Mouse (Mus musculus) liver, embryonic 15.5 days (tissue): ENCODE data around the gene Med12l. TPM values are rescaled to one million over a fixed set of nuclear protein-coding genes. Genes with fewer than 3 reads are reported as not detected.

ENCODE experiments used
- ATAC-seq: fragments of 200-750 bp; cut with Nextera tagmentation; 2 replicates; pipeline ENCODE4 v1.8.0; 2017; ENCODE audit warnings: moderate number of reproducible peaks, mild to moderate bottlenecking, moderate library complexity; ENCODE audit not compliant: insufficient read depth
- H3K27ac ChIP-seq: fragments of 300-500 bp; sonication (generic); replicated peaks from 2 replicates; pipeline ENCODE4 v1.5.1; 2015; ENCODE audit warnings: mild to moderate bottlenecking, inconsistent platforms
- H3K27me3 ChIP-seq: fragments of 300-500 bp; sonication (generic); 2 replicates; pipeline ENCODE4 v1.6.1; 2015; ENCODE audit warnings: mild to moderate bottlenecking, inconsistent platforms
- H3K36me3 ChIP-seq: fragments of 300-500 bp; sonication (generic); replicated peaks from 2 replicates; pipeline ENCODE4 v1.6.1; 2015; ENCODE audit warnings: moderate library complexity, mild to moderate bottlenecking, inconsistent platforms
- H3K4me1 ChIP-seq: fragments of 300-500 bp; sonication (generic); replicated peaks from 2 replicates; pipeline ENCODE4 v1.6.1; 2015; ENCODE audit warnings: inconsistent platforms
- H3K4me2 ChIP-seq: fragments of 300-500 bp; sonication (generic); 2 replicates; pipeline ENCODE4 v1.6.1; 2015; ENCODE audit warnings: moderate library complexity, mild to moderate bottlenecking, inconsistent platforms
- H3K4me3 ChIP-seq: fragments of 300-500 bp; sonication (generic); replicated peaks from 2 replicates; pipeline ENCODE4 v1.5.1; 2015; ENCODE audit warnings: mild to moderate bottlenecking, inconsistent platforms
- H3K9ac ChIP-seq: fragments of 300-500 bp; sonication (generic); 2 replicates; pipeline ENCODE4 v1.6.1; 2015; ENCODE audit warnings: moderate library complexity, mild to moderate bottlenecking, inconsistent platforms
- H3K9me3 ChIP-seq: fragments of 300-500 bp; sonication (generic); replicated peaks from 2 replicates; pipeline ENCODE4 v1.6.1; 2016; ENCODE audit warnings: inconsistent platforms
- WGBS: fragments of 180-500 bp; shearing (Covaris S2); methylation state at CpG from one replicate; pipeline ENCODE4 v1.1.7; 2015; ENCODE audit warnings: mixed read lengths; ENCODE audit not compliant: insufficient replicate concordance; 5-methylcytosine and 5-hydroxymethylcytosine counted together
- polyA plus RNA-seq: library from polyadenylated mRNA; unstranded; fragments of >200 nt; fragmentation: Nextera tagmentation; extraction: Ambion mirVana; gene quantifications from 2 replicates; pipeline ENCODE4 v1.2.1, GENCODE M21; 2015

Med12l gene
- polyA plus RNA-seq, 1 experiment from 2014 or later: 0.46 TPM

DNA sequence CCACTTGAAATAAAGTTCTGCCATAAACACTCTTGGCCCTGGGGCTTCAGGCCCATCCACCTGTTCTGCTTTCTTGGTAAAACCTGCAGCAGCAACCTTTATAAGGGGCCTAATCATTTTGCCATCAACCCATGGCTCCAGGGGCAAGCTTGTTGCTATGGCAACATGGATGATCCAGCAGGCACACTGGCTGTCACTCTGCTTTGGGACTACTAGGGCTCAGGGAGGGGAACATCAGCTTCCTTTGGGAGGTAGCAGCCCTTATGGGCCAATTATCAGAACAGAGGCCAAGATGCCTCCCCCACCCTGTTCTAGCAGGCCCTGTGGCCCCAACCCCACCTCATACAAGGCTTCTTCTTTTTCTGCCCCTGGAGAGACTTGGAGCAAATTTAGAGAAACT lies 13.5 kb upstream of the Med12l start:
- Histone ChIP-seq H3K36me3 (no peaks in the 10 kb centered on the region), H3K4me3 (no peak overlapping the region), H3K27ac (no peak overlapping the region), H3K4me2 (no peak overlapping the region), H3K4me1 (no peaks in the 10 kb centered on the region), H3K27me3 (no peaks in the 10 kb centered on the region), H3K9ac (no peak overlapping the region), H3K9me3 (no peaks in the 10 kb centered on the region)
- ATAC-seq: no peak

- no peak overlapping the region for H3K27ac ChIP-seq
- H3K9ac ChIP-seq: no peak overlapping the region
- no peaks in the 10 kb centered on the region for H3K36me3 ChIP-seq
- H3K4me3 ChIP-seq: no peak overlapping the region
- H3K27me3 ChIP-seq: no peaks in the 10 kb centered on the region
- no peak overlapping the region for H3K4me2 ChIP-seq
- H3K4me1 ChIP-seq: no peaks in the 10 kb centered on the region
- 67% methylated on average over 3 of the region's 3 CpGs for WGBS
- no peaks in the 10 kb centered on the region for H3K9me3 ChIP-seq
- no peak for ATAC-seq
Measured at GRCm38 (mm10) chr3:58993619-58994018, 12.0 kb upstream of the Med12l start.

DNA sequence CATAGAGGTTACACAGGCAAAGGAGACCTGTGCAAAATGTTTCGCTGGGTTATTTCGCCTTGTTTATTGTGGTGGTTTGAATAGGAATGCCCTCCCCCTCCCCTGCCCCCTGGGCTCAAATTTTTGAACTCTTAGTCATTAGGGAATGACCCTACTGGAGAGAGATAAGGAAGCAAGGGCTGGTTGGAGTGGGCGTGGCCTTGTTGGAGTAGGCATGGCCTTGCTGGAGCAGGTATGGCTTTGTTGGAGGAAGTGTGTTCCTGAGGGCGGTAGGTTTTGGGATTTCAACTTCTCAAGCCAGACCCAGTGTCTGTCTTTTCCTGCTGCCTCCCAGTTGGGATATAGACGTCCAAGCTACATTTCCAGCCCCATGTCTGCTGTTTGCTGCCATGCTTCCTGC lies 1.9 kb upstream of the Med12l start:
- WGBS: 66% methylated on average over 5 of the region's 5 CpGs
- H3K27ac ChIP-seq: no peak overlapping the region
- H3K9ac ChIP-seq: no peak overlapping the region
- H3K9me3 ChIP-seq: no peaks in the 10 kb centered on the region
- no peak overlapping the region for H3K4me3 ChIP-seq
- ATAC-seq: no peak
- H3K36me3 ChIP-seq: no peaks in the 10 kb centered on the region
- peaks cover 57% of the 10 kb centered on the region for H3K27me3 ChIP-seq
- H3K4me1 ChIP-seq: peaks cover 17% of the 10 kb centered on the region
- H3K4me2 ChIP-seq: no peak overlapping the region

DNA sequence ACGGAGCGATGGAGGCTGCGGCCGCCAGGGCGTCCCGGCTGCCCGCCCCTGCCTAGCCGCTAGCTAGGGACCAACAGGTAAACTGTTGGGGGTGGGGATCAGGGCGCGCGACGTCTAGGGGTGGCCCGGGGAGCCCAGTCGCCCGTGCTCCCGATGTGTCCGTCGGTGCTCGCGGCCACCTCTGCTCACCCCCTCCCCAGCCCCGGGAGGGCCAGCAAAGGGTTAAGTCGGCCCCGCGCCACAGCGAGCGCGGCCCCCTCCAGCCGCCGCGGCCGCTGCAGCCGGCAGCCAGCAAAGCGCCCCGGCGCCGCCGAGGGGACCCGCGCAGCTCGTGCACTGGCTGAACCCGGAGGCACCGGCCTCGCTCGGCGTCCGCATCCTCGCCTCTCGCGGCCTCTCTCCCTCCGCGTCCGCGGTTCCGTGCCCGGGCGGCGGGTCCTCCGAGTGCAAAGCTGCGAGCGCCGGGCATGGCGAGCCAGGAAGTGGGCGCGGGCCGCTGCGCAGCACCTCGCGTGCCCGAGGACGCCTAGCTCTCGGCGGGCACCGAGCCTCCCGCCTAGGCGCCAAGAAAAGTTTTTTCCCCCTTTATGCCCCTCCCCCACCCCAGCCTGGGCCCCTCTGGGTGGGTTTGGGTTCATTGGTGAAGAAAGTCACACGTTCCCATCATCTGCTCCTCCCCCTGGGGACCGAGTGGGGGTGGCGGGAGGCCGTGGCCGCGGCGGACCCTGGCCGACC lies 538 bp downstream of the Med12l start:
- Histone ChIP-seq H3K27ac (peak overlapping the region; percentile 33; the same call in 1 of the 2 replicates), H3K4me1 (peaks cover 17% of the 10 kb centered on the region), H3K27me3 (peaks cover 73% of the 10 kb centered on the region), H3K4me3 (peak overlapping the region; percentile 56), H3K4me2 (peak overlapping the region; percentile 72), H3K9me3 (no peaks in the 10 kb centered on the region), H3K9ac (no peak overlapping the region; the same call in 1 of the 2 replicates), H3K36me3 (no peaks in the 10 kb centered on the region)
- ATAC-seq: peak; percentile 62
- under 1% methylated on average over 79 of the region's 83 CpGs for WGBS

DNA sequence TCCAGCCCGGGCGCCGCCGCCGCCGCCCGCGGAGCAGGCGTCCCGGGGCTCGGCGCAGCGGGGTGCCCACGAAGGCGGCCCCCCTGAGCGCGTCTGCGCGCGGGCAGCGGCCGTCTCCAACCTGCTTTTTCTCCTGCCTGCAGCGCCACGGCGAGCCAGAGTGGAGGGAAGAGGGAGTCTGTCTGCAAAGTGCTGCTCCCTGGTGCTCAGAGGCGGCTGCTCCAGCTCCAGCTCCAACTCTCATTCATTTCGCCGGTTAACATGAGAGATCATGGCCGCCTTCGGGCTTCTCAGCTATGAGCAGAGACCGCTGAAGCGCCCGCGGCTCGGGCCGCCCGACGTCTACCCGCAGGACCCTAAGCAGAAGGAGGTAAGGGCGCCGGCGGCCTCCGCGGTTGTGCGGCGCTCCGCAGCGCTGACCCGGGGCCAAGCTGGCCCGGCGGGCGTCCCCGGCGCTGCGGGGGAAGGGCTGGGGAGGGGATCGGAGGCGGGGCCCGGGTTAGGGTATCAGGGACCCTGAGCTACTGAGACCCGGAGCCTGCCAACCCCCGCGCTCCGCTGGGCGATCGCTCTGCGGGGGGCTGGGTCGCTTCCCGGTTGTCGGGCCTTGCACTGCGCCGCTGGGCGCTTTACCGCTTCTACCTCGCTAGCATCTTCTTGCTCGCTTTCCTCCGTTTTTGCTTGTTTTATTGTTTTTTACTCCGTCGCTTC lies 1.3 kb downstream of the Med12l start:
- H3K27ac ChIP-seq: no peak overlapping the region

DNA sequence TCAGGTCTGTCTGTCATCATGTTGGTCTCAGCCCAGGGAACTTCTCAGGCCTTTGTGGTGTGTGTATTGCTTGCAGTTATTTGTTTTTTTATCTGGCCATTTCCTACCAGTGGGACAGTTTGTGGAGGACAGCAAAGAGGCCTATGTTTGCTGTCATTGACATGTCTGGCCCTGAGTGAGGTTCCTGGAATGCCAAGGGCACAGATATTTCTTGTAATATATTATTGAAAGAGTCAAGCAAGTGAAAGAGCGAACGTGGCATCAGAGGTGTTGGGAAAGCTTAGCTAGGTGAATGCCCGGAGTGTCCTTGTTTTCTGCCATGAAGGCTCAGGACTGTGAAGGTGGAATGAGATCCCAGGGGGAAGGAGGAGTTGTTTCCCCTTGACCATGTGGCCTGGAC lies 4.7 kb downstream of the Med12l start:
- 74% methylated on average over 3 of the region's 3 CpGs for WGBS
- ATAC-seq: no peak
- Histone ChIP-seq H3K36me3 (no peaks in the 10 kb centered on the region), H3K4me2 (no peak overlapping the region), H3K9ac (no peak overlapping the region), H3K27ac (no peak overlapping the region), H3K4me1 (peaks cover 16% of the 10 kb centered on the region), H3K4me3 (no peak overlapping the region), H3K9me3 (no peaks in the 10 kb centered on the region), H3K27me3 (peaks cover 50% of the 10 kb centered on the region)

More for the DNA sequence above, 1.3 kb downstream of the Med12l start:
- Histone ChIP-seq H3K36me3 (no peaks in the 10 kb centered on the region), H3K9ac (peak overlapping the region; percentile 21), H3K9me3 (no peaks in the 10 kb centered on the region), H3K4me1 (peaks cover 17% of the 10 kb centered on the region), H3K4me3 (peak overlapping the region; percentile 56), H3K27me3 (peaks cover 73% of the 10 kb centered on the region), H3K4me2 (peak overlapping the region; percentile 72)
- ATAC-seq: peak; percentile 28; the same call in 1 of the 2 replicates
- WGBS: under 1% methylated on average over 75 of the region's 77 CpGs

DNA sequence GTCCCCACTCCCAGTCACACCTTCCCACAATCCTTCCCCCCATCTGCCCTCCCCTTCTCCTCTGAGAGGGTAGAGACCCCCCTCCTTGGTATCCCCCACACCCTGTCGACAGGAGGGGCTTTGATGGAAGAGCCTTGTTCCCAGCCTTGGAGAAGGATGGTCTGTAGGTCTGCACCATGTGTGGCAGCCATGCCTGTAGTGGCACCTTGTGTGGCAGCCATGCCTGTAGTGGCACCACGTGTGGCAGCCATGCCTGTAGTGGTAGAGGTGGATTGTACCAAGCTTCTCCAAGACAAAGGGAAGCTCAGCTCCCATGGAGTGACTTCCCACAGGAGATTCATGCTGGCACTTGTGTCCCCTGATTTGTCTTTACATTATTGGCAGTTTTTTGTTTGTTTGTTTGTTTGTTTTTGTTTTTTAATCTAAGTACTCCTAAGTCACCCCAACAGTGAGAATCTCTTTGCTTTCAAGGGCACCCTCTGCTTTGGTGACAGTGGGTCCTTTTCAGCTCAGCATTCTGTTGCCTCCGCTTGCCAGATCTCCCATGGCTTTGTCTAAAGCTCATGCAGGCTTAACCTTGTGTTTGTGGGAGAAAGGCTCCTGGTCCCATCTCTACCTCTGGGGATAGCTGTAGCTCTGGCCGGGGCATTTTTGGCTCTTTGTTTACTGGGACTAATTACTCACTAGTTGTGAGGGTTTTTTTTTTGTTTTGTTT lies 10.2 kb downstream of the Med12l start:
- Histone ChIP-seq H3K27me3 (no peaks in the 10 kb centered on the region), H3K4me3 (no peak overlapping the region), H3K4me2 (no peak overlapping the region), H3K36me3 (no peaks in the 10 kb centered on the region), H3K4me1 (no peaks in the 10 kb centered on the region), H3K9ac (no peak overlapping the region), H3K9me3 (no peaks in the 10 kb centered on the region), H3K27ac (no peak overlapping the region)
- 58% methylated on average over 4 of the region's 4 CpGs for WGBS
- no peak for ATAC-seq

- Histone ChIP-seq H3K4me1 (no peaks in the 10 kb centered on the region), H3K27ac (no peak overlapping the region), H3K27me3 (no peaks in the 10 kb centered on the region), H3K9me3 (no peaks in the 10 kb centered on the region), H3K4me3 (no peak overlapping the region), H3K4me2 (no peak overlapping the region), H3K36me3 (no peaks in the 10 kb centered on the region), H3K9ac (no peak overlapping the region)
- WGBS: 70% methylated on average over 9 of the region's 9 CpGs
- ATAC-seq: no peak
Measured at GRCm38 (mm10) chr3:59016501-59016900, 10.9 kb downstream of the Med12l start.

GRCm38 (mm10) chr3:59021236-59021635 lies 15.6 kb downstream of the Med12l start:
- no peak overlapping the region for H3K4me2 ChIP-seq
- no peaks in the 10 kb centered on the region for H3K9me3 ChIP-seq
- no peak for ATAC-seq
- 64% methylated on average over 8 of the region's 8 CpGs for WGBS
- H3K4me1 ChIP-seq: no peaks in the 10 kb centered on the region
- H3K4me3 ChIP-seq: no peak overlapping the region
- H3K9ac ChIP-seq: no peak overlapping the region
- H3K36me3 ChIP-seq: no peaks in the 10 kb centered on the region
- H3K27me3 ChIP-seq: peaks cover 3% of the 10 kb centered on the region; the same call in 1 of the 2 replicates
- H3K27ac ChIP-seq: no peak overlapping the region

DNA sequence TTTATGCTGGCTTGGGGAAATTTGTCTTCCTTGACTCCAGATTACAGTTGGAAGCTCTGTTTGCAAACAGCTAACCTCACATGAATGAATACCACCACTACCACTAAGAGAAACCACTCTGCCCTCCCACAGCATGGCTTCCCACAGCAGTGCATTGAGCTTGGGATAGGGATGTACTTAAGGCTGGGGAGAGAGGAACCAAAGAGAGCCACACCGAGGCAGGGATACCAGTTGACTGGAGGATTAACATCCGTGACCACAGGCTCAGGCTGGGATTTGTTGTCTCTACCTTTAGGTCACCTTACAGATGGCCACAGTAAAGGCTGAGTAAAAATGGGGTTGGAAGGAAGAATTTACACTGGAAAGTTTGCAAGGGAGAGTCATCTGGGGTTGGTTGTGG lies 16.6 kb downstream of the Med12l start:
- H3K36me3 ChIP-seq: no peaks in the 10 kb centered on the region
- peaks cover 3% of the 10 kb centered on the region; the same call in 1 of the 2 replicates for H3K27me3 ChIP-seq
- no peaks in the 10 kb centered on the region for H3K9me3 ChIP-seq
- H3K27ac ChIP-seq: no peak overlapping the region
- no peak overlapping the region for H3K4me3 ChIP-seq
- H3K9ac ChIP-seq: no peak overlapping the region
- no peak for ATAC-seq
- 55% methylated on average over 2 of the region's 2 CpGs for WGBS
- no peaks in the 10 kb centered on the region for H3K4me1 ChIP-seq
- H3K4me2 ChIP-seq: no peak overlapping the region

DNA sequence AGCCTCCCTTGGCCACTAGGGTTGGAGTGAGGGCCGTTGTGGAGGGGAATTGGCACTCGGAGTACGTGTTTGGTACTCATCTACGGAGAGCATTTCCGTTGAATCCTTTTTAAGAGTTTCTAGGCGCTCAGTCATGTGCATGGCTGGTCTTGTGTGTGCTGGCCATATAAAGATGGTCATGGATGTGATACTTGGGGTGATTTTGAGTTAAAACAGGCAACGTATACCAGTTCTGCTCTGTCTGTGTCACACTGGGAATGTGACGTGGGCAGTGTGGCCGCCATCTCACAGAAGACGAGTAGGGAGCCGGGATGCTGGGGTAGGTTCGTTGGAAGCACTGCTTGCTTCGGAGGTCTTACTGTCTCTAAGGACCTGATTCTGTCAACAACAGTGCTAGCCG lies 17.3 kb downstream of the Med12l start:
- WGBS: 73% methylated on average over 14 of the region's 14 CpGs
- Histone ChIP-seq H3K4me3 (no peak overlapping the region), H3K9me3 (no peaks in the 10 kb centered on the region), H3K4me1 (no peaks in the 10 kb centered on the region), H3K27me3 (peaks cover 3% of the 10 kb centered on the region; the same call in 1 of the 2 replicates), H3K4me2 (no peak overlapping the region), H3K36me3 (no peaks in the 10 kb centered on the region), H3K9ac (no peak overlapping the region), H3K27ac (no peak overlapping the region)
- no peak for ATAC-seq
